Mouse (Mus musculus) left cerebral cortex, postnatal 25 days (tissue): Measurements from ENCODE around the gene Plvap. TPM values are rescaled to one million over a fixed set of nuclear protein-coding genes. Genes with fewer than 3 reads are reported as not detected.

Source experiments
- DNase-seq, 2 experiments: peaks; one replicate each; pipeline ENCODE4 v3.0.0; 2022; ENCODE audit warnings: low spot score in 2 of 2, mixed read lengths in 1 of 2
- intact Hi-C: fragments of 180-260 bp; cut with DNase I; formaldehyde crosslinking; loops from one replicate; pipeline ENCODE4 v1.15.1; 2025
- total RNA-seq, 2 experiments: library from RNA; stranded (reverse); gene quantifications; 2 replicates each; pipeline ENCODE4 v1.2.3; 2021

Plvap gene
- total RNA-seq, 2 experiments from 2014 or later, result 5.7 to 6.6 TPM

DNA sequence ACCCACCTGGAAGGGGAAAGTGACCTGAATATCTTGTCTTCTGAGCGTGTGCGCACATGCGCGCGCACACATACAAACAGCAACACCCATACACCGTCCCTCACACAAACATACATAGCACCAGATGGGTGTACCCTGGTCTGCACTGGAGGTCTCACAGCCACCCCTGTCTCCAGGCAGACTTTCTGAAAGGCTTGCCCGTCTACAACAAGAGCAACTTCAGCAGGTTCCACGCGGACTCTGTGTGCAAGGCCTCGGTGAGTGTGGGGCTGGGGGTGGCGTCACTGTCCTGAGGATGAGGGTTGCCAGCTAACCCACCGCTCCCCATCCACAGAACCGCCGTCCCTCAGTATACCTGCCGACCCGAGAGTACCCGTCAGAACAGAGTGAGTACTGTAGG is 39.7 kb downstream of the Plvap start:
- intact Hi-C loops, result no loop called here
- DNase-seq, result no peak

DNA sequence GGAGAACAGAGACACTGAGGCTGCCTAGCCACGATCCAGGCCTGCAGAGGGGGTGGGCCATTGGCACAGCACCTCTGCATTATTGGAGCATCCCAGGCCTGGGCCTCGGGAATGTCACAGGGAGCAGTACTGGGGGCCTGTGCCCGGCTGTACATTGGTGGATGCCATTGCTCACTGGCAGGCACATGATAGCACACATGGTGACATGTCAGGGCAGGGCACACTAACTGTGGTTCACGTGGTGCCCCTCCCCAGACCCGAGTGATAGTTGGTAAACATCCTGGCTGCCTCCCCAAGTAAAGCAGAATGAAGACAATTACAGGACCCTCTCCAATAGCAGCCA is 40.7 kb downstream of the Plvap start:
- intact Hi-C loops, result no loop called here
- no peak for DNase-seq

- DNase-seq, result no peak
- intact Hi-C loops, result no loop called here
Measured at GRCm38 (mm10) chr8:71470146-71470912, 41.2 kb downstream of the Plvap start.

GRCm38 (mm10) chr8:71469411-71469810 is 42.1 kb downstream of the Plvap start:
- intact Hi-C loops, result no loop called here
- peak; percentile 60 to 65 for DNase-seq

DNA sequence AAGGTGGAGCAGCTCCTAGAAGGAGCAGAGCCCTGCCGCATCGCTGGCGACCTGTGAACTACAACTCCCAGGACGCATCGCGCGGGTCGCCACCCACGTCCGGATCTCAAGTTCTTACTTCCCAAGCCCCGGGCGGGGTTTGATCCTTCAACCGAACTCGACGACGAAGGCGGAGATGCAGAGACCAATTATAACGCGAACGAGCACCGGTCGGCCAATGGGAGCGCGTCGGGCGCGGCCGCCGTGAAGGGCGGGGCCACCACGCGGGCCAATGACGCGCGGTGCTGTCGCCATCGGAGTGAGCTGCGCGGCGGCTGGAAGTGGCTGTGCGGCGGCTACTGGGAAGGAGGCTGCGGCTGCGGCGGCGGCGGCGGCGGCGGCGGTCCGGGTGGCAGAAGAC is 42.6 kb downstream of the Plvap start, which contains the start of gene Dda1:
Gene Dda1 (plus strand): TSS at position 284 of the 400 bp plus-strand sequence.
- intact Hi-C loops, result no loop called here
- peak; percentile 99 to 100 for DNase-seq

- intact Hi-C loops, result no loop called here
- DNase-seq, result no peak
Measured at GRCm38 (mm10) chr8:71468001-71468400, 43.6 kb downstream of the Plvap start.

DNA sequence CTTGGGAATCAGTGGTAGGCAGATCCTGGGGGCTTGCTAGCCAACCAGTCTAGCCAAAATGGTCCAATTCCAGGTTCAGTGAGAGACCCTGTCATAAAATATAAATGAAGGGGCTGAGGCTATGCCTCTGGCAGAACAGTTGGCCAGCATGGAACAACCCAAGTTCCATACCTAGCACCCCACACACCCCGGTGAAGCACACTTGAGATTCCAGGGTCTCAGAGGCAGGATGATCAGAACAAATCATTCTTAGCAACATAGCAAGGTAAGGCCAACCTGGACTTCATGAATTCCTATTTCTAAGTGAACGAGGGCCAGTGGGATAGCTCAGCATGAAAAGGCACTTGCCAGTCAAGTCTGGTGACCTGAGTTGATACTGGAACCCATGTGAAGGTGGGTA is 44.4 kb downstream of the Plvap start:
- intact Hi-C loops, result no loop called here

DNA sequence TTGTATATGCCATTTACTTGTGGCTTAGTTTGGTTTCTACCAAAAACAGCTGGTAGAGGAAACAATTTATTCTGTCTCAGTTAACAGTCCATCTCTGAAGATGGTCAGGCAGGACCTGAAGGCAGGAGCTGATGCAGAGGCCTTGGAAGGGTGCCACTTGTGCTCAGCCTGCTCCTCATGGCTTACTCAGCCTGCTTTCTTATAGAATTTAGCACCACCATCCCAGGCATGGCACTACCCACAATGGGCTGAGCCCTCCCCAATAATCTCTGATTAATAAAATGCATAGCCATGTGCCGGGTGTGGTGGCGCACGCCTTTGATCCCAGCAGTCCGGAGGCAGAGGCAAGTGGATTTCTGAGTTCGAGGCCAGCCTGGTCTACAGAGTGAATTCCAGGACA is 45.4 kb downstream of the Plvap start:
- intact Hi-C loops, result no loop called here
- DNase-seq, result no peak

More for the DNA sequence above, 44.4 kb downstream of the Plvap start:
- DNase-seq, result no peak

- no peak for DNase-seq
- intact Hi-C loops, result loop anchor here (2.0 kb wide), 1 partner anchor 77 kb away; the partner anchor contains the start of gene Mvb12a
Measured at GRCm38 (mm10) chr8:71465733-71466132, 45.8 kb downstream of the Plvap start.

DNA sequence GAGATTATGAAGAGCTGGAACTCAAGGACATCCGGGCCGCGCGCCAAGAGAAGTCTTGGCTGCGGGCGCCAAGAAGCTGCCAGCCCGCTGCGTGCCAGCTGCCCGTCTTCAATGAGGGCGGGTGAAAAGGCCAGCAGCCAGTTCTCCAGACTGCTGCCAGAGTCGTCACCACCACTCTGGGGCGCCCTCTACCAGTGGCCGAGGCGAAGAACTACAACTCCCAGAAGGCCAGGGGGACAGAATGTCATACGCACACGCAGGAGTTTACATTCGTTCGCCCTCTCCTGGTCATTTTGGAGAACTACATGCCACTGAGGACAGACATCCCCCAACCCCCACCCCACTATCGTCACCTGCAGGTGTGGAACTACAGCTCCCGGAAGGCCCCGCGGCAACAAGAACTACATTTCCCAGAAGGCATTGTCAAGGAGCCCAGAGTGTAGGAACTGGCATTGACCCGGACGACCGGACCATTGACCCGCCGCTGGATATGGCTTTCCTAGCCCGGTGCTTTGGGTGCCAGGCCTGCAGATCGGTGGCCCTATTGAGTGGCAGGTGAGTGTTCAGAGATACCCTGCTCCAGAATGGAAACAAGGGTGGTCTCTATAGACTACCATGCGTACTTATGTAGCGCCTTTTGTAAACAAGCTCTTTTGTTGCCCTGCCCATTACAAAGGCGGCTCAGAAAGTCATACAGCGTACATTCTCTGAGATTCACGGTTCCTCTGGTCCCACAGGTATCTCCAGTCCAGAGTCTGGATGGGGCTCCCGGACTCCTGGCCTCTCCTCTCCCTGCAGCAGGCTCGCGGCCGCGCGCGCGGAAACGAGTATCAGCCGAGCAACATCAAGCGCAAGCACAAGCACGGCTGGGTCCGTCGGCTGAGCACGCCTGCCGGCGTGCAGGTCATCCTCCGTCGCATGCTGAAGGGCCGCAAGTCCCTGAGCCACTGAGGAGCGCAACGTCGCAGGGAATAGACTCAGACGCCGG is 46.7 kb downstream of the Plvap start, which contains the start of gene Mrpl34:
Gene Mrpl34 (plus strand): TSS at position 447 of the 988 bp plus-strand sequence.
- DNase-seq, result peak; percentile 99 to 100
- intact Hi-C loops, result loop anchor here (2.0 to 5.0 kb wide), 3 partner anchors 78 to 568 kb away; partner anchors contain the start of genes Mvb12a, Nr2f6 and Rpl18a

GRCm38 (mm10) chr8:71463188-71464033 is 48.1 kb downstream of the Plvap start, which contains the start of gene Abhd8:
Abhd8 (minus strand) TSS chr8:71463655.
- intact Hi-C loops, result loop anchor here (2.0 to 5.0 kb wide), 3 partner anchors 79 to 566 kb away; partner anchors contain the start of genes Mvb12a, Nr2f6 and Rpl18a
- DNase-seq, result peak; percentile 99

DNA sequence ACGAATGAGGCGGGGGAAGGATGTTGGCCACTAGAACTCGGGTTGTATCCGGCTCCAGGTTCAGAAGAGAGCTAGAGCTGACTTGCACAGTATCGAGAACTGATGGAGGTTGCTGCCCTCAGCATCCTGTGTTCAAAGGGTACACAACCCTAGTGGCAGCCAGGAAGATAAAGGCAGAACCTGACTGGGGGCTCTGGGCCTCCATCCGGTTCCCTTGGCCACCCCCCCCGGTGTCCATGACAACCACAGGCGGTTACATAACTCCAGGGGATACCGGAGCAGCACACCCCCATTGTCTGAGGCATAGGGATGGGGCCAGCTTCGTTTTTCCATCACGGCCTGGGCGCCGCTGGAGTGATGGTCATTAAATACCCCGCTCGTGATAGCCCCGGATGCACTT is 48.8 kb downstream of the Plvap start:
- intact Hi-C loops, result loop anchor here (5.0 kb wide), 2 partner anchors 80 to 565 kb away; partner anchors contain the start of genes Nr2f6 and Rpl18a
- DNase-seq, result peak; percentile 67 to 80

GRCm38 (mm10) chr8:71462191-71462590 is 49.4 kb downstream of the Plvap start:
- intact Hi-C loops, result loop anchor here (5.0 kb wide), 2 partner anchors 80 to 565 kb away; partner anchors contain the start of genes Nr2f6 and Rpl18a
- no peak for DNase-seq

- DNase-seq, result no peak
- intact Hi-C loops, result loop anchor here (2.0 to 5.0 kb wide), 3 partner anchors 16 to 564 kb away; partner anchors contain the start of genes Nr2f6 and Rpl18a
Measured at GRCm38 (mm10) chr8:71461152-71461840, 50.3 kb downstream of the Plvap start.

GRCm38 (mm10) chr8:71460716-71461115 is 50.8 kb downstream of the Plvap start:
- intact Hi-C loops, result loop anchor here (2.0 to 5.0 kb wide), 3 partner anchors 16 to 563 kb away; partner anchors contain the start of genes Nr2f6 and Rpl18a
- no peak for DNase-seq

GRCm38 (mm10) chr8:71457659-71458270 is 53.8 kb downstream of the Plvap start:
- intact Hi-C loops, result no loop called here
- DNase-seq, result no peak

DNA sequence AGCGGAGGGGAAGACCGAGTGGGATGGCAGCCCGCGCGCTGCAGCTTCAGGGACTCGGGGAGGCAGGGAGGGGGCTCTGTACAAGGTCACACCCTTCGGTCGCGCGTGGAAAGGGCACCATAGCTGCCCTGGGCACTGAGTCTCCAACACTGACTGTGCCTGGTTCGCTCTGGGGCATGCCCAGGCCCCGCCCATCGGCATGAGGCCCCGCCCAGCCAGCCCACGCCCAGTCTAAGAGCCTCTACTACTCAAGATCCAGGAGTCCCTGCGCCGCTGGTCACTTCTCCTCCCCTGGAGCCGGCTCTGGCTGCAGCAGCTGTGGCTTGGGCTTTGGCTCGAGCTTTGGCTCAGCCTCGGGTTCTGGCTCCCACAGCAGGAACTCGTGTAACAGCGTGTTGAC is 54.6 kb downstream of the Plvap start:
- intact Hi-C loops, result no loop called here
- DNase-seq, result no peak

DNA sequence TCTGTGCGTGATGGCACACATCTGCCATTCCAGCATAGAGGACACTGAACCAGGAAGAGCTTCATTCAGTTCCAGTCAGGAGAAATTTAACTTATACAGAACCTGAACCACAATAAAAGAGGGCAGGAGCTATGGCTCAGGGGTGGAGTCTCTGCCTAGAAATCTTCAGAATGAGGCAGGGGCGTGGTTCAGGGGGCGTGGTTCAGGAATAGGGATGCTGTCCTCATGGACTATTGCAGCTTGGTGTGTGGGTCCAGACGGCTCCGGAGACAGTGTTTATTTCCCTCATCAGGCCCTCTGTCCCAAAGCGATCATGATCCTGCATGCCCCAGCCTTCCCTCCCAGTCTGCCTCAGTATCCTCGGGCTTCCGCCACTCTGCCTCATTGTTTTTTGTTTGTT is 56.9 kb downstream of the Plvap start:
- no peak for DNase-seq
- intact Hi-C loops, result no loop called here
